In the genomic region with DNA sequence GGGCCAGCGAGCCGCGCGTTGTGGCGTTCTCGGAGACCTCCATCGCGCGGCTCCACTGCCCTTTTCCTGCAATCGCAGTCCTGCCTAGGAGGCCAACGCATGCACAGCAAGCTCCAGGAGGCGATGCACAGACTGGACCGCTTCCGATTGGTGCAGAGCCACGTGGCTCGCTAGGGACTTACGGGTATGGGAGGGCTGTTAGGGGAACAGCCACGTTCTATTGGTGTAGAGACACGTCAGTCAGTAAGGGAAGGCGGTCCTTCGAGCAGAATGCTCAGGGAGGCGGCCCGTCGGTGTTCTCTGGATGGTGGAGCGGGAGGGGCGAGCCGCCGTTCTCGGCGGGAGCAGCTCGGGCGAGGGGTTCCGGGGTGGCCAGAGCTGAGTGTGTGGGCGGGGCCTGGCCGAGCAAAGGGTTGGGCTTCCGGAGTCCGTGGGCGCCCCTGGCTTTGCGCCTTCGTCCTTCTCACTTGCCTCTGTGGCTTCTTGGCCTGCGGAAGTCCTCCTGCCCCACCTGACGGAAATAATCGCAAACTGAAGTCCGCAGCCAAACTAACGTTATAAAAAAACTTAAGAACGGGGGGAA, we compare ENCODE assay signal across 8 mouse cellular contexts. TPM values are rescaled to one million over a fixed set of nuclear protein-coding genes. Genes with fewer than 3 reads are reported as not detected.
DNase-seq lines count a peak whose midpoint lies in the region; ATAC-seq lines count a peak whose summit lies in the region.

A gene (minus strand): TSS at position 164 of the 583 bp plus-strand sequence.

- DNase-seq in MEL-GATA-1-ER (ENCODE audit: extremely low read depth, low read depth): peak; percentile 97
- DNase-seq in cerebellum, adult 8-10 months: peak; percentile 100
- peak; percentile 100 for DNase-seq in forelimb bud, embryonic 11.5 days (ENCODE audit: low read depth, low spot score)
- DNase-seq in layer of hippocampus, adult 9-10 months (ENCODE audit: low spot score): peak; percentile 99
- peak; percentile 98 for DNase-seq in ovary, postnatal 10 days (ENCODE audit: low spot score)
- DNase-seq in thymus, postnatal 10 days (ENCODE audit: low spot score in 2 of 2): peak; percentile 97 to 99

- no peaks in the 10 kb centered on the region for H3K27me3 ChIP-seq in lung, embryonic 16.5 days (ENCODE audit: control insufficient read depth, insufficient read depth, low read depth, low read length)

- H3K9ac ChIP-seq in lung, embryonic 16.5 days (ENCODE audit: low read length): peak within 1 kb of the TSS; percentile 82

- peak within 1 kb of the TSS; percentile 81 for H3K4me2 ChIP-seq in lung, embryonic 16.5 days (ENCODE audit: low read depth, low read length)

- peaks cover 4% of the 10 kb centered on the region for H3K4me1 ChIP-seq in lung, embryonic 16.5 days (replicated peaks; ENCODE audit: control insufficient read depth, insufficient read depth, low read length)

- no peaks in the 10 kb centered on the region for H3K9me3 ChIP-seq in lung, embryonic 16.5 days (ENCODE audit: control insufficient read depth, low read length)

- WGBS in lung, embryonic 16.5 days: under 1% methylated on average over 46 of the region's 46 CpGs

- peak; percentile 96 to 98 for ATAC-seq in hematopoietic stem cell, adult 5-6 weeks (replicated peaks in 1 of 2; ENCODE audit: insufficient read depth in 1 of 2, low FRiP score in 2 of 2, low TSS enrichment in 1 of 2, low read depth in 1 of 2, poor library complexity in 2 of 2, severe bottlenecking in 2 of 2)
- ATAC-seq in lung, embryonic 16.5 days (ENCODE audit: low read depth): peak; percentile 100

- 0 out of 2 replicates have a peak, but pooled peaks cover 4% of the 10 kb centered on the region for H3K36me3 ChIP-seq in lung, embryonic 16.5 days (ENCODE audit: control insufficient read depth, insufficient read depth, low read length)

- H3K4me3 ChIP-seq in lung, embryonic 16.5 days (ENCODE audit: low read length): peak within 1 kb of the TSS; percentile 78

- peak within 1 kb of the TSS; percentile 97 for H3K27ac ChIP-seq in lung, embryonic 16.5 days (ENCODE audit: low read length)

RNA-seq across cellular contexts. Expression of the gene that starts here (rescaled TPM):
- total RNA-seq in hematopoietic stem cell, adult 5-6 weeks (2017): 14.2 and 24.0 TPM in 2 replicates
- 6.8 and 7.1 TPM in 2 replicates for polyA plus RNA-seq in lung, embryonic 16.5 days (2015; fragmentation: Nextera tagmentation; extraction: Ambion mirVana)

Comparison
In these comparisons a context has a peak if more than half of its experiments do, and no peak if none do; other contexts are left out.
1. Peak in every context shown above with its lines: DNase-seq, ATAC-seq, H3K4me3 ChIP-seq and H3K27ac ChIP-seq.